Mouse (Mus musculus) liver, postnatal 0 days (tissue): ENCODE measurements around the gene Miip.
"Not testable (repeated sequence)": the region's sequence is repeated elsewhere in the genome, so short reads cannot be mapped to it uniquely, and the experiment has no call there.

ENCODE experiments used
- CTCF ChIP-seq: sonication (generic); IDR thresholded peaks from 2 replicates; pipeline ENCODE4 v1.5.1; 2016; ENCODE audit warnings: antibody characterized with exemption, low read depth
- EP300 ChIP-seq: IDR thresholded peaks from 2 replicates; pipeline ENCODE4 v1.6.1; 2016; ENCODE audit warnings: antibody characterized with exemption, low read depth, mild to moderate bottlenecking

GRCm38 (mm10) chr4:147819659-147820058, 49.0 kb downstream of the Miip start:
- TF ChIP-seq CTCF, EP300: not testable (repeated sequence)
